Mouse (Mus musculus): ENCODE measurements at regions not wholly inside any gene's neighbourhood (a gene's known extent, or its start where the extent isn't known, plus 50 kb on each side); places are given as distances from the start of the nearest gene placed in this dataset.
"Not testable (repeated sequence)": the region's sequence is repeated elsewhere in the genome, so short reads cannot be mapped to it uniquely, and the experiment has no call there.

DNA sequence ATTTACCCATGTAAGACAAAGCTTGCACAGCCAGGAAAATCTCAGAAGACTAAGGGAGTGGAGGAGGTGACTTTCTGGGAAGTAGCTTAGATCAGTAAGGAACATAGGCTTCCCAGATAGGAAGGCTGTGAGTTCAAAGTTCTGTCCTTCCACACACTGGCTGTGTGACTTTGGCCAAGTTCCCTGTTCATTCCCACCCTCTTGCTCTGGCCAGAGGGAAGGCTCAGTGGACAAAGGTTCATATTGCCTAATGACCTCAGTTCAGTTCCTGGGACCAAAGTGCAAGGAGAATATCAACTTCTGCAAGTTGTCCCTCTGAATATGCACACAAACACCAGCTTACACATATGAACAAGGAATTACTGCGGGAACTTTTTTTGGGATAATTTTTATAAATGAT lies 255.6 kb upstream of the Pik3r1 start:
- no peak for DNase-seq (ENCODE audit: low spot score in 2 of 2)

DNA sequence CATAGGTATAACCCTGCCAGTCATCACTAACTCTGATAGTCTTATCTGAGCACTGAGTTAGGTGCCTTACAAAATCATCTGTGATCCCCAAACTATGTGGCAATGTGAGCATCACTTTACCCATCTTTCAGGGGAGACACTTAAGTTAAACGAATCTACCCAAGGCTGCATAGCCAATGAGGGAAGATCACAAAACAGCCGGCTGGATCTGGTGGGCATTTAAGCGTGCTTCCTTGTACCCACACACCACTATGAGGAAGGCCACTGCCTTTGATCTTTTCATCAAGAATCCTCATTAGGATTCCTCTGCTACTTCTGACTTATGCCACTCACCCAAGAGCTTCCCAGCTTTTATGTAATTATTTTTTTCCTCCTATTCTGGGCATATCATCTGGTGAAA lies 257.1 kb upstream of the Pik3r1 start:
- no peak for DNase-seq (ENCODE audit: low spot score in 2 of 2)

DNA sequence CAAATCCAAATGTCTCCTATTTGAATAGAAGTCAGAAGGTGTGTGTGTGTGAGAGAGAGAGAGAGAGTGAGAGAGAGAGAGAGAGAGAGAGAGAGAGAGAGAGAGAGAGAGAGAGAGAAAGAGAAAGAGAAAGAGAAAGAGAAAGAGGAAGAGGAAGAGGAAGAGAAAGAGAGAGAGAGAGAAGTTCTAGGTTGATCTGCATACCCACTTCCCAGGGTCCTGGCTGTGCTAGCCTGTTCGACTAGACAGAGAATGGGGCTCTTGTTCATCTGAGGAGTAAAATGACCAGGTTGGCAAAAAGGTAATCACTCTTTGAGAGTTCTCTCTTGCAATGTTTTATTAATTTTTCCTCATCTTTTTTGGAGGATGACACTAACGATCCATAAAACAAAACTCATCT lies 257.5 kb upstream of the Pik3r1 start:
- not testable (repeated sequence) for DNase-seq (ENCODE audit: low spot score in 2 of 2)

DNA sequence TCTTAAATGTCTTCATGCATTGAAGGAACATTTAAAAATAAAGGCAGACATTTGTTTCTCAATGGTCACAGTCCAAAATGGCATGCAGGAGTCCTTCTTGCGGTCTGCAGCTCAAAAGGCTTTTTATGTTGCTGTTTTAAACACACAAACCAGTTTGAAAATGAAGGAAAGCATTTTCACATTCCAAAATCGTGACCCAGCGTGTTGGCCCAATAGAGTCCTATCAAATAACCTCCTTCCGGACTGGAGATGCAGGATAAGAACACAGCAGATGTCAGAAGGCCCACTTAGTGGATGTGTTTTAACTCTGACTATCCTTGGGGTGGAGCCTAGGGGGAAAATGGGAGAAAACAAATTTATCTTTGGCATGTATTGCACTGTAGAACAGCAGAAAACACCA lies 263.4 kb upstream of the Pik3r1 start:
- no peak for DNase-seq (ENCODE audit: low spot score in 2 of 2)

DNA sequence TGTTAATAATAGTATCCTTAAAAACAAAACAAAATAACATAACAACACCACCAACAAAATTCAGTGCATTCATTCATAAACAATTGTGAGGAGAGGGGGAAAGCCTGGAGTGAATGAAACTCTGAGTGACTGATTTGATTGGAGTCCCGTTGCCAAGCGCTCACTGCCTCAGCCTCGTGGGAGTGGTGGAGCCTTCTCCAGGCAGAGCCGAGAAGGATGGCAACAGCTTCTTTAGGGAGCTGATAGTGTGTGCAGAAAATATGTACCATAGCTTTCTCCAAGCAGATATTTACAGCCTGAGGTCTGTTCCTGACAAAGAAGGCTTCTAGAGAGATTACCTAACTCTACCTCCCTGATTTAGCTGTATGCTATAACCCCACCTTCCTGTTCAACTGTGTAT lies 266.5 kb upstream of the Pik3r1 start:
- no peak for DNase-seq (ENCODE audit: low spot score in 2 of 2)

DNA sequence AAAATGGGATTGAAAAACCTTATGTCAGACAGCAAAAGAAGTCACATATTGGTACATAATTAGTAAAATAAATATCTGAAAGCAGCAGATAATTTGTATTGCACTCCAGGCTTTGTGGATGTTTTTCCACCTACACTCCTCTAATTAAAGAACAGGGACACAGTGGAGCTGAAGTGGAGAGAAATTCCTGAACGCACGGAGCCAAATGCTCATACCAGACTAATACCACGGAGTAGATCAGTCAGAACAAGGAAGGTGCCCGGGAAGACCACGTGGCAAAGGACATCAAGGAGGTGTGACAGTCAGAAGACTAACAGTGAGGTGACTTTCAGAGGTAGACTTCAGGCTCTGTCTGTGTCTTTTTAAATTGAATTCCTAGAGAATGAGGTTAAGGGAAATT lies 268.0 kb upstream of the Pik3r1 start:
- DNase-seq (ENCODE audit: low spot score in 2 of 2): no peak

DNA sequence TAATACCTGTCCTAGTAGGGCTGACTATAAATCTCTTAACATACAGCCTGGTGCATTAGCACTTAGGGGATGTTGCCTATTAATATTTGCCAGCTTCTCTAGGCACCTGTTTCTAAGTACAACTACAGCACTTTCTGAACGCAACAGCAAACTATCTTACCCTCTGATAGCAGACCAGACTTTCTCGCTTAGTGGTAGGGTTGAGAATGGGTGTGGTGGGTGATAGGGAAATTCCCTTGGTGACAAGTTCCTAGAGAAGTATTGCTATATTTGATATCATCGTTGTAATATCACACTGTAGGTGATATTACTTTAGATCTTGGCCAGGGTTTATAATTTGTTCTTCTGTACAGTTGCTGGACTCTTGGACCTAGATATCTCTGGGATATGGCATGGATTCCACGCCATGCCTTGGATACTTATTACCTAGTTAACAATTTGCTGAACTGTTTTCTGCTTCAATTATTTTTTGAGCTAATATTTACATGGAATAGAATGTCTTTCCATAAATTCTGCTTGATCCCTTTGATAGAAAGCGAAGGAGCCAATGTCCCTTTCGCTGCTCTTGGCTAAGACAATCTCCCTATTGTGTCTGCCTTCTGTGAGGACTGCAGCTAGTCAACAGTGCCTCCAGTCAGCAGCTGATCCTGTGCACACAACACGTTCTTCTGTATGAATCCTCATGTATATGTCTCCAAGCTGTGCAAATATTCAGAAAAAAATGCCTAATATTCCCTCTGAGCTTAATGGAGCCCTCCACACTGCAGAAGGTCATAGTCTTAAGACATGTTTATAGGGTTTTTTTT lies 269.0 kb upstream of the Pik3r1 start:
- no peak for DNase-seq (ENCODE audit: low spot score in 2 of 2)

DNA sequence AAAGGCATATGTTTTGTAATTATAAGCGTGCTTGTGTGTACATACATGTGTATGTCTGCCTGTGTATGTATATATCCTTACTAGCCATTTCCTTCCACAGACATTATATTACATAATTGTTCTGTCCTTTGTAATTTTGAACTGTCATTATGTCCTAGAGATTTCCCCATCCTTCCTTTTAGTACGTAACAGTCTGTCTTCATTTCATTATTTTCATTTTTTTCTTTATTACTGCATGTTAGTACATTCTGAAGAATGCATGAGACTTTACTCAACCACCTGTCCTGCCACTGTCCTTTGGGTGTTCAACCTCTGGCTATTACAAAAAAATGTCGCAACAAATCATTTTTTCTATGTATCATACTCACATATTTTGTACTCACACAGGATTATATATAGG lies 292.2 kb upstream of the Pik3r1 start:
- DNase-seq (ENCODE audit: low spot score in 2 of 2): no peak

DNA sequence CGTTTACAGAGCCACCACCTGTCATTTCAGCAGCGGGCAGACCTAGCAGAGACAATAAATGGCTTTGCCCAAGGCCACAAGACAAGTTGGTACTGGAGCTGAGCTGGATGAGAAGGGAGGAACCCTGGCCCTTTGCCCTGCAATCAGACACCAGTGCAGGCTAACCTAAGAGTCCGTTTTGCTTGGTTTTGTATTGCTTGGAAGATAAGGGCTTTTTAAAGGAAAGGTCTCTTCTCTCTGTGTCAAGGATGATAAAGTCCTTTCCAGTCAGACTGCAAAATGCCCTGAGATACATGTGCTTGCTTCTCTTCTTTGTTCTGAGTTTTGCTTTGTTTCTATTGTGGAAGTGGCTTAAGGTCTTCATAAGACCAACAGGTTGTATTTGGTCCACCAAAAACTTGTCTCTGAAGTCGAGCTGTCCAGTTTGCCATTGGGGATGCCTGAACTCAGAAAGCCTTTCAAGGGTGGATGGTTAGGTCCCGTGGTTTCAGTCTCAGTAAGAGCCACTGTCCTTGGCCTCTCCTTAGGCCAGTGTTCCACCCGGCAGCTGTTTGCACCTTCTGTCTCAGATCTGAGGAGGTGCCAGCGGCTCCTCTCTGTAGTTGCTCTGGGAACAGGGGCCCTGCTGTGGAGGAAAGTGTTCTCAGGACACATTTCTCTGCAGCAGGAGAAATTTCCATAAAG lies 296.7 kb upstream of the Pik3r1 start:
- no peak for DNase-seq (ENCODE audit: low spot score in 2 of 2)

DNA sequence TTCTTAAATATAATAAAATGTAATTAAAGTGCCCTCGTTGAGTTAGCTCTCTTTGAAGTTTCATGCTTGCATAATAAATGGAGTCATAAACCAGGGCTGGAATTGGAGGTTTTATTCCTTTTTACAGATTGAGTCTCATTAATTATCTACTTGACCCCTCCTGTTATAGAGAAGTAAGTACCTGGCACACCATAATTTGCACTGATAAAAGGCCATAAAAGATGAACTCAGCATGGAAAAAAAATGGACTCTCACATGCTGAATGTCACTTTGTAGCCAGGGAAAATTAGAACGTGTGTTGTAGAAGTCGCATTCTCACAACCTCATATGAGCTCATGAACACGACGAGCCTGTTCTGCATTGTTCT lies 297.2 kb upstream of the Pik3r1 start:
- DNase-seq (ENCODE audit: low spot score in 2 of 2): no peak

DNA sequence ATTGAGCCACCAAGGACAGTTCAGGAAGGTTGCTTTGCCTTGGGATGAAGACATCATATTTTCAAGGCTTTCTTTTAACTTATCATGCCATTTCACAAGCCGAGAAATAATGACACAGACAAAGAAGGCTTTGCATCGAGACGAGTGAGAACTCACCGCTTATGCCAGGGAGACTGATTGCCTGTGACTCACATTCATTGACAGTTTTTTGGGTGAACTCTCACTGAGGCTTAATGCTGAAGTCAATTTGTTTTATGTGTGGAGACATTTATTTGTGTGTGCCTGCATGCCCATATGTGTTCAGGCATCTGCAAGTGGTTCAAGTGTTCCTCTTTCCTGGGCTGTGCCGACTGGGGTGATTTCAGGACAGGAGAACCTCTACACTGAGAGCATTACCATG lies 297.8 kb upstream of the Pik3r1 start:
- DNase-seq (ENCODE audit: low spot score in 2 of 2): no peak

DNA sequence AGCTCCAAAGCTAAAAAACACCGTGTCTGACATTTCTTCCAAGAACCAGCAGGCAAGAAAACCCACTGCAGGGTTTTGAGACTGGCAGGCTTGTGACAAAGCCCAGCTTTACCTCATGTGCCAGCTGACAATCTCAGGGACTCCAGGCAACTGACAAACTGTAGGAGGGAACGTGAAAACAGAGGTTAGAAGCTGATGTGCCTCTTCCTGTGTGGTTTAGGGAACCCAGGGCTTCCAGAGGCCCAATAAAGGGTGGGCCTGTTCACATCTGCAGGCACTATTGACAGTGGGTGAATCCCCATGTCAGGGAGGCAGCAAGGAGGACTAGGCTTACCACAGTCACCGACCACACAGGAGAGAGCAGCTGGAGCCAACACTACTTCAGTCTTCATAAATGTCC lies 302.7 kb upstream of the Pik3r1 start:
- DNase-seq (ENCODE audit: low spot score in 2 of 2): no peak

DNA sequence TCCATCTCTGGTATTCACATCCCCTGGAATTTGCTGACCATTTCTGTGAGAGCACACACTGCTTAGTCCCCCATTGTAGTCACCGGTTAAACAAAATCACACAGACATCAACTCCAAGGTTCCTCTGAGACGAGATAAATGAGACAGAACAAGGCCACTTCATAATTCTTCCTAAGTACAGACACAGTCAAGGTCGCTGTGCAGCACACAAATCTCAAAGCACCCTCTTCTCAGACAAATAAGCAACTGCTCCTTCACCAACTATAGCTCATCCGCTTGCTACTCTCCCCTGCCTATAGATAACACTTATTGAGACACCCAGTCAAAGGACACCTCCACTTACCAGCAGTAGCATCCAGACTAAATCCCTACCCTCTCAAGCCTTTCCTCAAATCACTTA lies 304.3 kb upstream of the Pik3r1 start:
- no peak for DNase-seq (ENCODE audit: low spot score in 2 of 2)

DNA sequence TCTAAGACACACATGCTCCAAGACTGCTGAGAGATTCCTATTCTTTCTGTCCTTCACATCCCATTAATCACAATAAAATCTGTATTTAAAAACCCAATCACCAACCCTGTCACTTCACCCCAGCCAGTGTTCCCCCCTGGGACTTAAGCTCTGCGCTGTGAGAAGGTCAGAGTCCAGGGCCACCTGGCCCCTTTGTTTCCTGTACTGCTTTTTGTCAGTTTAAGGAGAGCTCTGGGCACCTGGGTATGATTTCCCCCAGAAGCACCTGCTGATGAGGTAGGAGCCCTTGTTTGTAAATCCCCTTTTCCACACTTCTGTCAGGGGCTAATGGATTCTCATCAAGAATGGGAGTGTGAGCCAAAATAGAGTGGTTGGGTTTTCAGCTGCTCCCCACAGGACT lies 319.7 kb upstream of the Pik3r1 start:
- DNase-seq (ENCODE audit: low spot score in 2 of 2): no peak

DNA sequence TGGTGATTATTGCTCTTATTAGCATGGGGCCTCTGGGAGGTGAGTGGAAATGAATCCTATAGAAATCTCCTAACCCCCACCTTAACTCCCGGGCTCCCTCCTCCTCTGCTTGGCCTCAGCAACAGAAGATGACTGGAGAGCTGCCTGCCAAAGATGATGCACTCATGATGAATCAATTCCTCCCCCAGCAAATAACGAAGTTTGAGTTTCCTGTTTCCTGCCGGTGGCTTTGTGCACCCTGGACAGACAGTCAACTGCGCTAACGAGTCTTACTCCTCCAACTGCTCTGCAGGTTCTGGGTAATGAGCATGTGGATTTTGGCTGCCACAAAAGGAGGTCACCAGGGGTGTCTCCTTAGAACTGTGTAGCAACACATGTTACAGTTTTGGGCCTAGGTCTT lies 321.5 kb upstream of the Pik3r1 start:
- DNase-seq (ENCODE audit: low spot score in 2 of 2): no peak

DNA sequence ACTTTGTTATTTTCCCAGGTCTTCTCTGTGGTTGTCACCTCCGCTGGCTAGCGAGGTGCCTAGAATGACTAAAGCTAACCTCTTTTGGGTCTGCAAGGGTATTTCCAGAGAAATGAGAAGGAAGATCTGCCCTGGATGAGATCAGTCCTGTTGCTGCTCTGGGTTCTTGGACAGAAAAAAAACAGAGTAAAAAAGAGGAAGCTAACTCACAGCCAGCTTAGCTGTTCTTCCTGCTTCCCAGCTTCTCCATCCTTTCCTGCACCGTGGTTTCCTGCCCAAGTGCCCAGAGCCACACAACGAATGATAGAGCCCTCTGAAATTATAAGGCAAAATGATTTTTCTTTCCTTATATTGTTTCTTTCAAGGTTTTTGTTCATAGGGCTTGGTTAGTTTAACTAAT lies 326.2 kb upstream of the Pik3r1 start:
- no peak for DNase-seq (ENCODE audit: low spot score in 2 of 2)

DNA sequence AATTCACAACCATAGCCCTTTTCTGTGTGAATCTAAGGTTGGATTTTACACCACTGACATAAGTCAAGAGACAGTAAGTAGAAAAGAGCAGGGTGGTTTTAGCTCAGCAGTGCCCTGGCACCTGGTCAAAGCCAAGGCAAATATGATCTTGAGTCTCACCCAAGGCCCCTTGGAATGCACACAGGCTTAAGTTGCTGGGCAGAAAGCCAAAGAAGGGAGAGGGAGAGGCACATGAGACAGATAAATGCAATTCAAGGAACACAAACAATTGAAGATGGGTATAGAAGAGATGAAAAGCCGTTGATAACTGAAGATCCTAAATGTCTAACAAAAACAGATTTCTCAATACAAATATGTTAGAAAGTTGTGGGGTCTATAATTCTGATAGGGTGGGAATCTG lies 335.1 kb upstream of the Pik3r1 start:
- DNase-seq (ENCODE audit: low spot score in 2 of 2): no peak

DNA sequence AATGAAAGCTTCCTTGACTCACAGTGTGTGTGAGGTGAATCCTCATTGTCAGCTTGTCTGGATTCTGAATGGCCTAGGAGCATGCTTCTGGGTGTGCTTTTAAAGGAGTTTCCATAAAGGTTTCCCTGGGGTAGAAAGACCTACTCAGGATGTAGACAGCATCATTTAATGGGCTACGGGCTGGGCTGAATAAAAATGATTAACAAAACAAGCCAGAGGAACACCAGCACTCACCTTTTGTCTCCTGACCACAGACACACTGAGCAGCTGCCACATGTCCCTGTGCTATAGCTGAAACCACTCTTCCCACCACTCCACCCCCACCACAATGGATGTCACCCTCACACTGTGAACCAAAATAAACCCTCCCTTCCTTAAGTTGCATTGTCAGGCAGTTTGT lies 338.2 kb upstream of the Pik3r1 start:
- DNase-seq (ENCODE audit: low spot score in 2 of 2): no peak

DNA sequence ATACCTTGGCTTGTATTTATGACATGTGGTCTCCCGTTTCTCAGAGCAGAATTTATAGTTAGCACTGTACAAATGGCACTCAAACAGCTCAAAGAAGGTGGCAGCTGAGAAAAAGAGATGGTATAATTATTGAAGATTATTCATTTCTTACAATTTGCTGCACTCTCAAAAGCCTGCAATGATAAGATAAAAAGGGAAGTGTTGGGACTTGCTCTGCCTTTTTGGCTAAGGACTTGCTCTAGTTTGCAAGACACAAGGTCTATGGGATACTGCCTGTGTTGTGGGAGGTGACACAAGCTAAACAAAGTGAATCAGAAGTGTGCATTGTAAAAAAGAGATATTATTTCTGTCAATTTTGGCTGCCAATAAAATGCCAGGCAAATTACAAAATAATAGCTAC lies 340.2 kb upstream of the Pik3r1 start:
- no peak for DNase-seq (ENCODE audit: low spot score in 2 of 2)

DNA sequence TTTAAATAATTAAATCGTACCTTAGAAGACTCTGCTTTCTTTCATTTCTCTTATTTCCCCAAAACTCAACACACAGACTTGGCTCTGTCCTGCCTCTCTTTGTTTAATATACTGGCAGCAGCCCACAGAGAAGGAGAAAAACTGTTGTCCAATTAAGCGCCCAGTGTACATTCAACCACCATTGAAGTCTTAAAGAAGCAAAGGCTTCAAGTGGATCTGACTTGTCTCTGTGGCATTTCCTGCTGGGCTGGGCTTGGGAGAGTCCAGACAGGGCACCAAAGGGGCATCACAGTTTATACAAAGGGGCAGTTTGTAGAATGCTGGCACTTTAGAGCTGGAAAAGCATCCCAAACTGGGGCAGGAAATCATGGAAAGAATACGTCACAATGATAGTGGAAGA lies 340.9 kb upstream of the Pik3r1 start:
- no peak for DNase-seq (ENCODE audit: low spot score in 2 of 2)

DNA sequence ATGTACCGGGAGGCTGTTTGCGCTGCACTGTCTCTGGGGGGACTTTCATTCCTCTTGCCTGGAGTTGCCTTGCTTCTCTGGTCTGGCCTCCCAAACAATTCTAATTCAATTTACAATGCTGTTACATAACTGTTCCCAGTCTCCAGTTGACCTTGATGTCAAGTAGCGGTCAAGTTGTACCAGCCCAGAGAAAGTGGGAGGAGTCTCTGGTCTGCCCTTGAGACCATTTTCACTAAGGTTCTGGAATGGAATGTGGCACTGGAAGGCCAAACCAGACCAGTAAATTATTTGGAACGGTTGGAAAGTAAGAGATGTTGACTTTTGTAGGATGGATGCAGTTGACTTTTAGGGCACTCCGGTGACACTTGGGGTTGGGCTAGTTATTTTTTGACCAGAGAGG lies 345.9 kb upstream of the Pik3r1 start:
- no peak for DNase-seq (ENCODE audit: low spot score in 2 of 2)

DNA sequence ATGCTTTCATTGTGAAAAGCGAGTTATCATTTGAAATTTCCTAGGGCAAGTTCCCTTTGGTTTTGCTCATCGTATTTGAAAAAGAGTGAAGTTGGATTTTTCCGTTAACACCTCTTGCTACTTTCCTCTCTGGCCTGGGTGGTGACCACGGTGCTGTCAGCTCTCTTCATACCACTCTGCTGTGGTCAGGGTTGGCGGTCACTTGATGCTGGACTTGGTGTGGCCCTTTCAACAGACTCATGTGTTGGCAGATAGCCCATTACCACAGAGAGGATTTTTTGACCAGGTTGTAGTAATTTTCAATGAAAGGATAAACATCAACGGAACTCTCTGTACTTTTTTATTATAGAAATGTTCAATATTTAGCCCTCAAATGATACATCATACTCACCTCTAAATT lies 354.3 kb upstream of the Pik3r1 start:
- no peak for DNase-seq (ENCODE audit: low spot score in 2 of 2)

DNA sequence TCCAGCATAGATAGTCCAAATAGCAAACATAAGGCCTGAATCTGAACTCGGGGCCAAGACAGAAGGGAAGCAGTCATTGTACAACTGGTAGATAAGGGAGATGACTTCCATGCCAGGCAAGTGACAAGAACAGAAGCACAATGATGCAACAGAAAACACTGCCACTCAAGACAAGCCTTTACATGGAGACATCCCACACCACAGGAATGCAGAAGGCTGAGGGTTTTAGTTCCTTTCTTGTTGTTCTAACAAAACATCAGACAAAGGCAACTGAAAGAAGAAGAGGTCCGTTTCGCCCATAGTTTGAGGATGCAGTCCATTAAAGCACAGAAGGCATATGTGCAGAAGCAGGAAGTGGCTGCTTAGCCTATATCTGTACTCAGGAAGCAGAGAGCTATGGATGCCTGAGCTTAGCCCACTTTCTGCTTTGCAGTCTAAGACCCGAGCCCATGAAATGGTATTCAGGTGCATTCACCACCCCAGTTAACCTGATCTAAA lies 360.0 kb upstream of the Pik3r1 start:
- no peak for DNase-seq (ENCODE audit: low spot score in 2 of 2)

DNA sequence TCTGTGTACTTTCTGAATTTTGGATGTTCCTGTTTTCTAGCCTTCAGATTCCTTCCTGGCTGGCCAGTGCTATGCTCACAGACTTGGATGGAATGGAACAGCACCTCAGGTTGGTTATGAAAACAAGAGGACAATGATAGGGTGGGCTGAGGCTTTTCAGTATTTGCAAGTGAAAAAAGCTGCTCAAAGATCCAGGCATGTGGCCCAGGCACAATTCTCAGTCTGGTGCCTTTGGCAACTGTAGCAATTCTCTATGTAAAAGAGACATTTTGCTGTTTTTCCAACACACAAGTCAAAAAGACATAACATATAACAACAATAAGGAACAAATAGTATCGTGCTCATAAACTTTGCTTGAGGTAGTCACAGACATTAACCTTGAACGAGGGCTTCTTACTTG lies 363.4 kb upstream of the Pik3r1 start:
- no peak for DNase-seq (ENCODE audit: low spot score in 2 of 2)

Data from frontal cortex, postnatal 25 days (tissue).